Mouse (Mus musculus) forebrain, embryonic 11.5 days (tissue): Measurements from ENCODE around the gene 1700013F07Rik. TPM values are rescaled to one million over a fixed set of nuclear protein-coding genes. Genes with fewer than 3 reads are reported as not detected.

ENCODE experiments used
- ATAC-seq: fragments of 200-750 bp; cut with Nextera tagmentation; replicated peaks from 2 replicates; pipeline ENCODE4 v1.8.0; 2017; ENCODE audit warnings: moderate TSS enrichment; ENCODE audit not compliant: low FRiP score
- DNase-seq: peaks from one replicate; pipeline ENCODE4 v3.0.0-alpha.2; 2017; ENCODE audit warnings: low spot score
- H3K27ac ChIP-seq: fragments of 300-500 bp; sonication (generic); 2 replicates; pipeline ENCODE4 v1.5.1; 2014; ENCODE audit warnings: low read depth, low read length
- H3K27me3 ChIP-seq: fragments of 300-500 bp; sonication (generic); 2 replicates; pipeline ENCODE4 v1.6.1; 2014; ENCODE audit warnings: mild to moderate bottlenecking, low read length, mixed read lengths; ENCODE audit not compliant: control insufficient read depth, insufficient read depth
- H3K36me3 ChIP-seq: fragments of 300-500 bp; sonication (generic); 2 replicates; pipeline ENCODE4 v1.6.1; 2014; ENCODE audit warnings: mild to moderate bottlenecking, low read length, moderate library complexity, mixed read lengths; ENCODE audit not compliant: control insufficient read depth, insufficient read depth
- H3K4me1 ChIP-seq: fragments of 300-500 bp; sonication (generic); replicated peaks from 2 replicates; pipeline ENCODE4 v1.6.1; 2014; ENCODE audit warnings: low read length, mixed read lengths; ENCODE audit not compliant: control insufficient read depth, insufficient read depth
- H3K4me2 ChIP-seq: fragments of 300-500 bp; sonication (generic); 2 replicates; pipeline ENCODE4 v1.6.1; 2014; ENCODE audit warnings: low read depth, mild to moderate bottlenecking, low read length, moderate library complexity, mixed read lengths; ENCODE audit not compliant: severe bottlenecking
- H3K4me3 ChIP-seq: fragments of 300-500 bp; sonication (generic); 2 replicates; pipeline ENCODE4 v1.5.1; 2014; ENCODE audit warnings: low read depth, low read length
- H3K9ac ChIP-seq: fragments of 300-500 bp; sonication (generic); 2 replicates; pipeline ENCODE4 v1.6.1; 2014; ENCODE audit warnings: low read length
- H3K9me3 ChIP-seq: fragments of 300-500 bp; sonication (generic); 2 replicates; pipeline ENCODE4 v1.6.1; 2016; ENCODE audit warnings: low read length, mixed read lengths; ENCODE audit not compliant: control insufficient read depth
- WGBS: fragments of 180-500 bp; shearing (Covaris S2); extraction: QIAGEN DNeasy Blood & Tissue Kit; methylation state at CpG from one replicate; pipeline ENCODE4 v1.1.7; 2014; 5-methylcytosine and 5-hydroxymethylcytosine counted together
- microRNA-seq: library from miRNA; unstranded; fragments of <30 nt; microRNA quantifications from one replicate; pipeline ENCODE4, GENCODE M21; 2016; ENCODE audit not compliant: insufficient number of aligned reads
- polyA plus RNA-seq: library from polyadenylated mRNA; unstranded; fragments of >200 nt; fragmentation: Nextera tagmentation; extraction: Ambion mirVana; gene quantifications from 2 replicates; pipeline ENCODE4 v1.2.1, GENCODE M21; 2014

Gene 1700013F07Rik
- polyA plus RNA-seq, 1 experiment from 2014 or later: 0.63 TPM

- Histone ChIP-seq H3K9ac (no peak overlapping the region), H3K9me3 (no peaks in the 10 kb centered on the region), H3K27me3 (no peaks in the 10 kb centered on the region), H3K27ac (no peak overlapping the region), H3K36me3 (no peaks in the 10 kb centered on the region), H3K4me2 (no peak overlapping the region), H3K4me3 (no peak overlapping the region), H3K4me1 (peaks cover 4% of the 10 kb centered on the region; the same call in 1 of the 2 replicates)
- DNase-seq (no peak), ATAC-seq (no peak)
- WGBS: 90% methylated on average over 5 of the region's 5 CpGs
Observed at GRCm38 (mm10) chr3:108574018-108574417, 40.1 kb downstream of the 1700013F07Rik start.

- Histone ChIP-seq H3K27me3 (no peaks in the 10 kb centered on the region), H3K27ac (no peak overlapping the region), H3K9ac (no peak overlapping the region), H3K4me1 (no peaks in the 10 kb centered on the region), H3K36me3 (no peaks in the 10 kb centered on the region), H3K9me3 (no peaks in the 10 kb centered on the region), H3K4me2 (no peak overlapping the region), H3K4me3 (no peak overlapping the region)
- DNase-seq (no peak), ATAC-seq (no peak)
- 91% methylated on average over 4 of the region's 4 CpGs for WGBS
Observed at GRCm38 (mm10) chr3:108584580-108584979, 50.6 kb downstream of the 1700013F07Rik start.

GRCm38 (mm10) chr3:108588446-108588845, 54.5 kb downstream of the 1700013F07Rik start:
- Histone ChIP-seq H3K36me3 (no peaks in the 10 kb centered on the region), H3K4me3 (no peak overlapping the region), H3K27ac (no peak overlapping the region), H3K9me3 (no peaks in the 10 kb centered on the region), H3K4me2 (no peak overlapping the region), H3K27me3 (no peaks in the 10 kb centered on the region), H3K4me1 (no peaks in the 10 kb centered on the region), H3K9ac (no peak overlapping the region)
- DNase-seq (no peak), ATAC-seq (no peak)
- 36% methylated on average over 2 of the region's 2 CpGs for WGBS

- WGBS: 5% methylated on average over 44 of the region's 44 CpGs
- ATAC-seq: peak; percentile 100
- Histone ChIP-seq H3K4me2 (peak within 1 kb of the TSS; percentile 95), H3K36me3 (no peaks in the 10 kb centered on the region), H3K4me1 (no peaks in the 10 kb centered on the region), H3K27me3 (no peaks in the 10 kb centered on the region), H3K27ac (peak within 1 kb of the TSS; percentile 87), H3K9me3 (no peaks in the 10 kb centered on the region), H3K4me3 (peak within 1 kb of the TSS; percentile 92), H3K9ac (peak within 1 kb of the TSS; percentile 75)
- peak; percentile 98 for DNase-seq
Observed at GRCm38 (mm10) chr3:108590786-108591529, 57.0 kb downstream of the 1700013F07Rik start, which contains the start of gene Wdr47. TSS of gene Wdr47 (plus strand) at chr3:108591279.

- peak; percentile 86 for ATAC-seq
- H3K4me1 ChIP-seq: no peaks in the 10 kb centered on the region
- no peak for DNase-seq
Observed at GRCm38 (mm10) chr3:108591530-108592522, 57.9 kb downstream of the 1700013F07Rik start.

More at GRCm38 (mm10) chr3:108591530-108592522, 57.9 kb downstream of the 1700013F07Rik start:
- H3K4me2 ChIP-seq: peak overlapping the region; percentile 95
- H3K27ac ChIP-seq: peak overlapping the region; percentile 87
- no peaks in the 10 kb centered on the region for H3K36me3 ChIP-seq
- H3K27me3 ChIP-seq: no peaks in the 10 kb centered on the region
- H3K4me3 ChIP-seq: peak overlapping the region; percentile 92
- no peaks in the 10 kb centered on the region for H3K9me3 ChIP-seq
- under 1% methylated on average over 61 of the region's 61 CpGs for WGBS
- peak overlapping the region; percentile 75 for H3K9ac ChIP-seq

Small RNA genes within 50 kb of the gene (microRNA-seq; reads per million reads assigned to microRNA genes)
- gene Gm22860: not detected

Other genes with a start within 250 kb of the 1700013F07Rik start
- gene Mybphl, start 169.2 kb upstream of the 1700013F07Rik start, polyA plus RNA-seq: not detected in 2 replicates
- 99.5 and 102 TPM in 2 replicates for gene Psrc1, start 150.3 kb upstream of the 1700013F07Rik start, polyA plus RNA-seq
- gene Celsr2, start 118.6 kb upstream of the 1700013F07Rik start, polyA plus RNA-seq: 52.0 and 68.1 TPM in 2 replicates
- gene Sars, start 88.9 kb upstream of the 1700013F07Rik start, polyA plus RNA-seq: 180 and 189 TPM in 2 replicates
- gene 5330417C22Rik, start 2.4 kb downstream of the 1700013F07Rik start, polyA plus RNA-seq: 2.2 and 2.8 TPM in 2 replicates
- 49.4 and 53.3 TPM in 2 replicates for gene Tmem167b, start 28.3 kb downstream of the 1700013F07Rik start, polyA plus RNA-seq
- gene Taf13, start 37.5 kb downstream of the 1700013F07Rik start, polyA plus RNA-seq: 55.3 and 63.1 TPM in 2 replicates
- gene Wdr47, start 57.1 kb downstream of the 1700013F07Rik start, polyA plus RNA-seq: 30.1 and 32.2 TPM in 2 replicates
- 64.7 and 73.9 TPM in 2 replicates for gene Clcc1, start 119.8 kb downstream of the 1700013F07Rik start, polyA plus RNA-seq
- 120 TPM in 2 replicates for gene Gpsm2, start 188.2 kb downstream of the 1700013F07Rik start, polyA plus RNA-seq
- not detected in 2 replicates for gene Aknad1, start 205.5 kb downstream of the 1700013F07Rik start, polyA plus RNA-seq